Mouse (Mus musculus): Measurements from ENCODE around the gene Mboat7. TPM values are rescaled to one million over a fixed set of nuclear protein-coding genes. Genes with fewer than 3 reads are reported as not detected.
"Not testable (repeated sequence)": the region's sequence is repeated elsewhere in the genome, so short reads cannot be mapped to it uniquely, and the experiment has no call there.

The Mboat7 gene
- polyA plus RNA-seq, 1 experiment from 2014 or later = 44.2 TPM

GRCm38 (mm10) chr7:3708447-3708980 lies 15.2 kb upstream of the Mboat7 start:
- not testable (repeated sequence) for H3K9me3 ChIP-seq (ENCODE audit: low read depth, low read length); H3K4me3 ChIP-seq (ENCODE audit: low read depth, low read length); H3K4me2 ChIP-seq; H3K27me3 ChIP-seq (ENCODE audit: insufficient read depth, low read length); H3K4me1 ChIP-seq (ENCODE audit: insufficient read depth); H3K27ac ChIP-seq (ENCODE audit: low read depth); H3K9ac ChIP-seq
- 29% methylated on average over 5 of the region's 5 CpGs for WGBS
- DNase-seq = peak; percentile 21
- peak; percentile 0; the same call in 1 of the 2 replicates for ATAC-seq (ENCODE audit: insufficient read depth)
- peak; percentile 11; the same call in 1 of the 2 replicates for TF ChIP-seq CTCF (IDR thresholded peaks at IDR 0.05; ENCODE audit: low read depth)
- H3K36me3 ChIP-seq (ENCODE audit: insufficient read depth) = peaks cover 36% of the 10 kb centered on the region

GRCm38 (mm10) chr7:3707568-3708413 lies 14.5 kb upstream of the Mboat7 start:
- H3K9ac ChIP-seq = no peak overlapping the region
- no peak for TF ChIP-seq CTCF (IDR thresholded peaks at IDR 0.05; ENCODE audit: low read depth)
- WGBS = 24% methylated on average over 7 of the region's 7 CpGs
- H3K4me1 ChIP-seq (ENCODE audit: insufficient read depth) = no peaks in the 10 kb centered on the region; the same call in 1 of the 2 replicates
- ATAC-seq (ENCODE audit: insufficient read depth) (no peak), DNase-seq (peak; percentile 37)
- no peak overlapping the region for H3K4me2 ChIP-seq
- H3K27ac ChIP-seq (ENCODE audit: low read depth) = no peak overlapping the region
- H3K36me3 ChIP-seq (ENCODE audit: insufficient read depth) = peaks cover 36% of the 10 kb centered on the region
- no peak overlapping the region for H3K4me3 ChIP-seq (ENCODE audit: low read depth, low read length)
- H3K9me3 ChIP-seq (ENCODE audit: low read depth, low read length) = no peaks in the 10 kb centered on the region
- H3K27me3 ChIP-seq (ENCODE audit: insufficient read depth, low read length) = no peaks in the 10 kb centered on the region

- no peak for ATAC-seq (ENCODE audit: insufficient read depth)
- Histone ChIP-seq H3K9ac (no peak overlapping the region; the same call in 1 of the 2 replicates), H3K36me3 (ENCODE audit: insufficient read depth) (peaks cover 36% of the 10 kb centered on the region), H3K27me3 (ENCODE audit: insufficient read depth, low read length) (no peaks in the 10 kb centered on the region), H3K4me2 (peak overlapping the region; percentile 87; the same call in 1 of the 2 replicates), H3K4me3 (ENCODE audit: low read depth, low read length) (0 out of 2 replicates have a peak overlapping the region, but pooled peaks have one; percentile 1), H3K9me3 (ENCODE audit: low read depth, low read length) (no peaks in the 10 kb centered on the region), H3K27ac (ENCODE audit: low read depth) (no peak overlapping the region), H3K4me1 (ENCODE audit: insufficient read depth) (no peaks in the 10 kb centered on the region; the same call in 1 of the 2 replicates)
- DNase-seq = peak; percentile 37
- WGBS = 44% methylated on average over 4 of the region's 4 CpGs
- TF ChIP-seq CTCF (IDR thresholded peaks at IDR 0.05; ENCODE audit: low read depth) = no peak
These were observed 13.7 kb upstream of the Mboat7 start for GRCm38 (mm10) chr7:3707027-3707426.

- TF ChIP-seq CTCF (IDR thresholded peaks at IDR 0.05; ENCODE audit: low read depth) = no peak
- Histone ChIP-seq H3K4me2 (peak overlapping the region; percentile 87), H3K36me3 (ENCODE audit: insufficient read depth) (peaks cover 40% of the 10 kb centered on the region), H3K27ac (ENCODE audit: low read depth) (no peak overlapping the region), H3K4me1 (ENCODE audit: insufficient read depth) (no peaks in the 10 kb centered on the region; the same call in 1 of the 2 replicates), H3K9me3 (ENCODE audit: low read depth, low read length) (no peaks in the 10 kb centered on the region), H3K27me3 (ENCODE audit: insufficient read depth, low read length) (no peaks in the 10 kb centered on the region), H3K4me3 (ENCODE audit: low read depth, low read length) (peak overlapping the region; percentile 82), H3K9ac (peak overlapping the region; percentile 96)
- 50% methylated on average over 11 of the region's 11 CpGs for WGBS
- ATAC-seq (ENCODE audit: insufficient read depth) (no peak), DNase-seq (no peak)
These were observed 13.1 kb upstream of the Mboat7 start for GRCm38 (mm10) chr7:3706343-3706934.

- no peak for ATAC-seq (ENCODE audit: insufficient read depth)
- H3K36me3 ChIP-seq (ENCODE audit: insufficient read depth) = peaks cover 45% of the 10 kb centered on the region
- no peaks in the 10 kb centered on the region for H3K9me3 ChIP-seq (ENCODE audit: low read depth, low read length)
- H3K9ac ChIP-seq = peak overlapping the region; percentile 96
- peak overlapping the region; percentile 82 for H3K4me3 ChIP-seq (ENCODE audit: low read depth, low read length)
- TF ChIP-seq CTCF (IDR thresholded peaks at IDR 0.05; ENCODE audit: low read depth) = no peak
- no peaks in the 10 kb centered on the region for H3K27me3 ChIP-seq (ENCODE audit: insufficient read depth, low read length)
- peak overlapping the region; percentile 87 for H3K4me2 ChIP-seq
- WGBS = 23% methylated on average over 6 of the region's 6 CpGs
- H3K4me1 ChIP-seq (ENCODE audit: insufficient read depth) = no peaks in the 10 kb centered on the region; the same call in 1 of the 2 replicates
- DNase-seq = no peak
- peak overlapping the region; percentile 94; the same call in 1 of the 2 replicates for H3K27ac ChIP-seq (ENCODE audit: low read depth)
These were observed 12.6 kb upstream of the Mboat7 start for GRCm38 (mm10) chr7:3705911-3706310.

- DNase-seq = peak; percentile 21
- ATAC-seq (ENCODE audit: insufficient read depth); H3K4me1 ChIP-seq (ENCODE audit: insufficient read depth); H3K27me3 ChIP-seq (ENCODE audit: insufficient read depth, low read length); H3K9me3 ChIP-seq (ENCODE audit: low read depth, low read length): not testable (repeated sequence)
- H3K4me2 ChIP-seq = peak overlapping the region; percentile 87
- peak overlapping the region; percentile 94 for H3K27ac ChIP-seq (ENCODE audit: low read depth)
- peak overlapping the region; percentile 82 for H3K4me3 ChIP-seq (ENCODE audit: low read depth, low read length)
- peak overlapping the region; percentile 96 for H3K9ac ChIP-seq
- peaks cover 49% of the 10 kb centered on the region for H3K36me3 ChIP-seq (ENCODE audit: insufficient read depth)
- WGBS = 2% methylated on average over 6 of the region's 7 CpGs
These were observed 12.1 kb upstream of the Mboat7 start for GRCm38 (mm10) chr7:3705461-3705860.

GRCm38 (mm10) chr7:3704475-3704874 lies 11.2 kb upstream of the Mboat7 start:
- H3K36me3 ChIP-seq (ENCODE audit: insufficient read depth) = peaks cover 59% of the 10 kb centered on the region

More at GRCm38 (mm10) chr7:3704475-3704874, 11.2 kb upstream of the Mboat7 start:
- peak; percentile 26 for DNase-seq
- under 1% methylated on average over 20 of the region's 20 CpGs for WGBS
- peak; percentile 7 for ATAC-seq (ENCODE audit: insufficient read depth)
- H3K27ac ChIP-seq (ENCODE audit: low read depth) = peak overlapping the region; percentile 94
- H3K4me3 ChIP-seq (ENCODE audit: low read depth, low read length) = peak overlapping the region; percentile 82
- no peaks in the 10 kb centered on the region for H3K9me3 ChIP-seq (ENCODE audit: low read depth, low read length)
- H3K4me2 ChIP-seq = peak overlapping the region; percentile 87
- H3K27me3 ChIP-seq (ENCODE audit: insufficient read depth, low read length) = no peaks in the 10 kb centered on the region
- peak overlapping the region; percentile 96 for H3K9ac ChIP-seq
- TF ChIP-seq CTCF (IDR thresholded peaks at IDR 0.05; ENCODE audit: low read depth) = no peak
- H3K4me1 ChIP-seq (ENCODE audit: insufficient read depth) = no peaks in the 10 kb centered on the region; the same call in 1 of the 2 replicates

Data from lung, embryonic 14.5 days (tissue).